Mouse (Mus musculus) right cerebral cortex, adult 18-20 months (tissue): Measurements from ENCODE around the gene Gm20388.

ENCODE experiments used
- DNase-seq: peaks from one replicate; pipeline ENCODE4 v3.0.0; 2022; ENCODE audit warnings: mixed read lengths

The Gm20388 gene

GRCm38 (mm10) chr8:121203612-121204376, 1293.2 kb downstream of the Gm20388 start:
- peak; percentile 69 for DNase-seq

GRCm38 (mm10) chr8:121207171-121207570, 1296.5 kb downstream of the Gm20388 start:
- no peak for DNase-seq

DNA sequence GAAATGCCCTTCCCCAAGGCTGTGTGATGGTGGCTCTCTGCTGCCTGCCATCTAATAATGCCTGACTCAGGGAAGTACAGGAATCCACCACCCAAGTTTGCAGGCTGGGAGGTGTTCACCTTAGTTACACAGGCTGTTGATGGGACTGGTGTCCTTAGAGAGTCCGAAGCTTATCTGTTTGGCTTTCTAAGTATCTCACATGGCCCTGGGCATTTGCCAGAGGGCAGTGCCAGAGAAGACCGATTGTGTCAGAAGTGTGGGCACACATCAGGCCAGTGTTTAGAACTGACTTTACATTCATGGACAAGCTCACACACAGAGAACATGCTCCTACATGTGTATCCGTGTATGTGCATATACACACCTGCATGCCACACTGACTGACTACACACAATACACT, 1300.0 kb downstream of the Gm20388 start:
- DNase-seq = no peak

DNA sequence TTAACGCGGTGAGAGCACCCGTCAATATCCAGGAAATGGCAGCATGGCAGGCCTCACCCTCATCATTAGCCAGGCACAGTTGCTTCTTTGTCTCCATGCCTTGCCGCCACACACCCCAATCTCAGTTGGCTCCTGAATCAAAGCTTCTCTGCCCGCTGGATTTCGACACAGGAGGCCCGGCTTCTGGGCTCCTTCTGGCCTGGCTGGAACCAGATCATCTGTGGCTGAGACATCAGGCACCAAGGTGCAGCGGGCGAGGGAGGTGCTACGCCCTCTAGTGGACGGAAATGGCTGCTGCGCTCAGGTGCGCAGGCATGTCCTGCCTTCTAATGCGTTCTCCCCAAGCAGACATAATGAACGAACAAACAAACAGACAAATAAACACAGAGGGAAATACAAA, 1302.6 kb downstream of the Gm20388 start:
- DNase-seq = no peak

GRCm38 (mm10) chr8:121213651-121214050, 1303.0 kb downstream of the Gm20388 start:
- no peak for DNase-seq

GRCm38 (mm10) chr8:121214975-121215374, 1304.3 kb downstream of the Gm20388 start:
- DNase-seq = no peak

DNA sequence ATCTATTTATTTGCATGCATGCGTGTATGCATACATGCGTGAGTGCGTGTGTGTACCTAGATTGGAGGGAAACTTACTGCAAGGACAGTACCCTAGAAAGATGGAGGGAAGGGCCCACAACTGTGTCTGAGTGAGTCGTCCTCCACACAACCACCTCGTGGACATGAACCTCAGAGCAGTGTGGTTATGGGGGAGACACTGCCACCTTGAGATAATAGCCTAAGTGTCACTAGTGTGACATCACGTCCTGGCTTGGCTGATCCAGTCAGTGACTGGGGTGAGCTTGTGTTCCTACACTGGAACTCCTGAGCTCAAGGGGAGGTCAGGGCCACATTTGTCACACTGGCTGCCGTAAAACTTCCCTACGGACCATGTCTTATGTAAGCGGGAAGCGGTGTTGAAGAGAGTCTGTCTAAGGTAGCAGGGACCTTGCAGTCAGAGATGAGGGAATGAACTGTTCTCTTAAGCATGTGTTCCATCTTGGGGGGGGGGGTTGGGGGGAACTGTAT, 1305.9 kb downstream of the Gm20388 start:
- DNase-seq = no peak

DNA sequence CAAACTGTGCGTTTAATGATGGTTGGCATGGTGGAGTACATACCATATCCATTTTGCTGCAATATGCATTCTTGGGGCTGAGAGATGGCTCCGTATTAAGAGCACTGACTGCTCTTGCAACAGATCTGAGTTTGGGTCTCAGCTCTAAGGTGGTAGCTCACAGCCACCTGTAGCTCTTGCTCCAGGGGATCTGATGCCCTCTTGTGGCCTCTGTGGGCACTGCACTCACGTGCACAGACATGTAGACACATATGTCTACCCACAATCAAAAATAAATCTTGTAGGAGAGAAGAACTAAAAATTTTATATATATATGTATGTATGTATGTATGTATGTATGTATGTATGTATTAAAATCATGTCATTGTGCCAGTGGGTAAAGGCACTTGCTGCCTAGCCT, 1307.8 kb downstream of the Gm20388 start:
- DNase-seq = no peak

DNA sequence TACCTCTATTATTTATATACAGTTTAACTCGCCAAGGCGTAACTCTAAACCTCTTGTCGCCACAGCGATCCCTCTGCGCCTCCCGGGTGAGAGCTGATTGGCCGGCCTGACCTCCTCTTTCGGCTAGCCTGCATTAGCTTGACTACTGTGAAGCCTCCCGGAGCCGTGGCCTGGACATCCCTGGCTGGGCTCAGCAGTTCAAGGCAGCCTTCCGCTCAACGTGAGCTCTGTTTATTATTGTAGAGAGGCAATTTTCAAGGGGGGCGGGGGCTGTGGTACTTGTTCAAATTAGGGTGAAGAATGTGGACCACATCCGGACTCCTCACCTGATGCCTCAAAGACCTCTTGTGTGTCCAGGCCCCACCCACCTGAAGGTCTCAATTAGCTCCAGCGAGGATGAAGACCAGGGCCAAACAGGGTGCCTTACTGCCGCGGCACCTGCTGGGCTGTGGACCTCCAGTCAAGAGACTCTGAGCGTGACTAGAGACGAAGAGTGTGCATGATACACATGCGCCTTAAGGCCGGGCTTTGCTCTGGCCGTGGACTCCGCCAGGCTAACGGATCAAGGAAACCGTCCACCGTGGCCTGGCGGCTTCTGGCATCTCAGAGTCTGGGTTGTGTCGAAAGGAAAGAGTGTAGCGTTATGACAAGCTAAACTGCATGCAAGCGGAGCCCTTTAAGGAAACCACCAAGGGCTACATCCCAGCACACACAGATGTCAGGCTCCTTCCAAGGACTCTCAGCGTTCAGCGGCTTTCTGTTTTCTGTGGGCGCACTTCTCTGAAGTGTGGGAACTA, 1309.7 kb downstream of the Gm20388 start:
- DNase-seq = no peak

DNA sequence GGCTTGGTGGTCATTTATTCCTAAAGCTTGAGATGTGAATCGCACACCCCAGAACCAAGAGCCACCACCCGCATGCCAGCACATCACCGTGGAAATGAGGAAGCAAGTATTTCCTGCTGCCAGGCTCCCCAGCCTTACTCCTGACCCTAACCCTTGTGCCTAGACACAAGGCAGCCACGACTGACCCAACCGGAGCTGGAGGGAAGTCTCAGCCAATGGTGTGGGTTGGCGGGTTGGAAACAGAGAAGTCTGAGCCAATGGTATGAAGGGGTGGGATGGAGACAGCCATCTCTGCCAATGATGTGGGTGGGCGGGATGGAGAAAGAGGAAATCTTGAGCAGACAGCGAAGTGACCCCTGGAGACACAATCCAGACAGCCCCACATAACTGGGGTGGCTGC, 1314.1 kb downstream of the Gm20388 start:
- DNase-seq = no peak

DNA sequence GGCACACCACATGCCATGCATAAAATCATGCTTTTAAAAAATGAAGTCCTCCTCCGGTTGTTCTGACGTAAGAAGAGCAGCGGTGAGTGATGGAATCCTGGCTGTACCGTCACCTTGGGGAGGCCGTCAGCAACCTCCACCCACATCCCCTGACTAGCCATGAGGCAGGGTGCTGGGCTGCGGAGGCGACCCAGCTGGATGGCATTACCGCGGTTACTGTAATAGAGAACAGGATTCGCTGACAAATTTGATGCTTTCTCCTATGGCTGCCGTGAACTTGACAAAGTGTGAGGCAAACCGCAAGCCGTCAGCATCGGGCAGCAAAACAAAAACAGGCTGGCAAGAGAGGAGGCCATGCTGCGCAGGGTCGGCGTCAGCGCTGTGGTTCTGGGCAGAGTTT, 1317.1 kb downstream of the Gm20388 start:
- DNase-seq = peak; percentile 56

DNA sequence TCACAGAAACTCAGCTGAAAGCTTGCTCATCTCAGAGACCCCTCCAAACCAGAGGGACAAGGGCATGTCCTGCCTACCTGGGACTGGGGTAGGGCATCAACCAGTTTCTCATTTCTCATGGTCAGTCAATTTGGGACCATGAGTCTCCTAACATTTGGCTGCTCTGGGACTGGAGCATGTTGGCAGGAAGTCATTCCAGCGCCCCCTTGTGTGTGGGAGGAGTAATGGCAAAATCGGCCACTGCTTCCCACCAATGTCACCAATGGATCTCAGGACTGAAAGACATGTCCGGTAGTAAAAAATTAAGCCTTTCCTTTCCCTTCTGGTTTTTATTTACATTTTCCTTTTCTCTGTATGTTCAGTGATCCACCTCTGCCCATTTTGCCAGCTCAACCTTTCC, 1318.3 kb downstream of the Gm20388 start:
- no peak for DNase-seq

DNA sequence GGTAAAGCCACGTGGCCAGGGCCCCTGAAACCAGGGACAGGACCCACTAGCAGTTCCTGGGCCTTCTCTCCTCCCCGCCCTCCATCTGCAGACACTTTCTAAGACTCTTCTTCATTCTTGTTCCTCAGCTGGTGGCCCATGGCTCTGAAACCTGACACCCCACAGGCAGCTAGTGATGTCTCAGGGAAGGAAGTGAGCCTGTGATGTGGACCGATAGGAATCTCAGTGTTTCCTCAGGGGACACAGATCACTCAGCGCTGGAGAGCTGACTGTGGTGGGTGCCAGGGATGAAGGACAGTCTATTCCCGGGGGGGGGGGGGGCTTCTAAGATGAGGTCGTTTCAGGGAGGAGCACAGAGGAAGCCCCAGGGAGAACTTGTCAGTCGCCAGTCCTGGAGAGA, 1318.9 kb downstream of the Gm20388 start:
- DNase-seq = no peak

DNA sequence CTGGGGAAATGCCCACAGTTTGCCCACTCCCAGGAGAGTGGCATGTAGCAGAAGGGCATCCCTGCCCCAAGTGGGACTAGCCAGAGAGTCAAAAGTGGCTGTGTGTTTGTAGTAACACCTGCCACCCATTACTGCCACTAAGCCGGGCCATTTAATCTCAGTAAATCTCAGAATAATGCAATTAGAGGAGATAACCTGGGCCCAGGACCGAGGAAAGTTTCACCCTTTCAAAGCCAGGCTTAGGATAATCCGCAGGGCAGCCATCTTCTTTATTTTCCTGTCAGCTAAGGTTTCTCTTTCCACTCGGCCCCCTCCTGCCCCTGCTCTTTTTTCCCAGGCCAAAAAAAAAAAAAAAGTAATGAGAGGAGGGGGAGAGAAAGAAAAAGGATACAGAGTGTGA, 1322.6 kb downstream of the Gm20388 start:
- no peak for DNase-seq

GRCm38 (mm10) chr8:121234915-121235314, 1324.3 kb downstream of the Gm20388 start:
- no peak for DNase-seq

DNA sequence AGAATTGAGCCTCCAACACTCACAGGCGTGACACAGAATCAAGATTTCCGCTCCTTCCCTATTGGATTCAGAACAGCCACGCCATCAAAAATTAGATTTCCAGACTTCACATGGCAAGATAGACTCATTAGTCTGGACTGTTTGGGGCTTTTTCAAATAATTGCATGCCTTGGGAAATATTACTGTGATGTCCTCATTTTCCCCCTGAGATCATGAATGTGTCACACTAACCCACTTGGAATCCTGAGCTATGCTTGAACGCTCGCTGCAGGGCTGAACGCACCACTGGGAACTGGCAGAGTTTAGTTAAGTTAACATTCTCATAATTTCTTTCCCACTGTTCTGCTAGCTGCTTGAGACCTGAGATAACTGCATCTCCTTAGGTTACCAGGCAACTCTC, 1329.0 kb downstream of the Gm20388 start:
- no peak for DNase-seq

DNA sequence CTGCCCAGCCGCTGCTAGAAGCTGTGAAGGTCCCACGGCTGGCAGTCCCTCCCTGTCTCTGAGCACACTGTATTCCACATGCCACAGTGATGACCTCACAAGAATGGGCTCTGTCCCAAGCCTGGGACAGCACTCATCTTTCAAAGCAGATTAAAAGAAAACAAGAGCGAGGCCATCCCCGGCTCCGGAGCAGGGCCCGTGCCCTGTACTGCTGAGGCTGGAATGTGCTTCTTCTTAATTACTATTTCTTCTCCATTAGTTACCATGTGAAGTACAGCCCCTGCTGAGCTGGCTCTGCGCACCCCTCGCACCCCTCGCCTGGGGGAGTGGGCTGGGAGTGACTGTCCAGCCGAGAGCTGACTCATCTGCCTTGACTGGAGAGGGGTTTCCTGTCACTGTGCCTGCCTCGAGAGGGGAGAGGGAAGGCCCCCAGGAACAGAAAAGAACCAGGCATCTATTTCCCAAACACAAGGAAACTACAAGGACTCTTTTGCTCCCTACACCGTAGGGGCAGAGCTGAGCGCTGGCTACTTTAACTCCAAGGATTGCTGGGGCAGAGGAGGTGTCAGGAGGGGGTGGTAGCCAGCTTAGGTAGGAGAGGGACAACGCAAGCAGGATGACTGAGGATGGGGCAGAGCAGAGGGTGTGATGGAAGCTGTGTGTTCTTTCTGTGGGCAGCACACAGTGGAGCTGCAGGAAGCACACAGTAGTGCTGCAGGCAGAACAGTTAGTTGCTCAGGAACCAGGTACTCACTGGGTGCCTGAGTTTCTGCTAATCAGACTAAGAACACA, 1331.3 kb downstream of the Gm20388 start:
- no peak for DNase-seq

GRCm38 (mm10) chr8:121242671-121243070, 1332.0 kb downstream of the Gm20388 start:
- DNase-seq = no peak

- DNase-seq = no peak
Measured at GRCm38 (mm10) chr8:121248823-121249222, 1338.2 kb downstream of the Gm20388 start.

DNA sequence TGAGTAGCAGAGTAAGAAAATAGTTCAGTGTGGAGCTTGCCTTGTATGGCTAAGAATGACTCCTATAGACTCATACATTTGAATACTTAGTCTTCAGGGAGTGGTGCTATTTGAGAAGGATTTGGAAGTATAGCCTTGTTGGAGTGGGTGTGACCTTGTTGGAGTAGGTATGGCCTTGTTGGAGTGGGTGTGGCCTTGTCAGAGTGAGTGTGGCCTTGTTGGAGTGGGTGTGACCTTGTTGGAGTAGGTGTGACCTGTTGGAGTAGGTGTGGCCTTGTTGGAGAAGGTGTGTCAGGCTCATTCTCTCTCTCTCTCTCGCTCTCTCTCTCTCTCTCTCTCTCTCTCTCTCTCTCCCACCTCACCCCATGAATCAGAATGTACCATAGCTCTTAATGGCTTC, 1338.8 kb downstream of the Gm20388 start:
- DNase-seq = no peak

- no peak for DNase-seq
Measured at GRCm38 (mm10) chr8:121251089-121251488, 1340.4 kb downstream of the Gm20388 start.

DNA sequence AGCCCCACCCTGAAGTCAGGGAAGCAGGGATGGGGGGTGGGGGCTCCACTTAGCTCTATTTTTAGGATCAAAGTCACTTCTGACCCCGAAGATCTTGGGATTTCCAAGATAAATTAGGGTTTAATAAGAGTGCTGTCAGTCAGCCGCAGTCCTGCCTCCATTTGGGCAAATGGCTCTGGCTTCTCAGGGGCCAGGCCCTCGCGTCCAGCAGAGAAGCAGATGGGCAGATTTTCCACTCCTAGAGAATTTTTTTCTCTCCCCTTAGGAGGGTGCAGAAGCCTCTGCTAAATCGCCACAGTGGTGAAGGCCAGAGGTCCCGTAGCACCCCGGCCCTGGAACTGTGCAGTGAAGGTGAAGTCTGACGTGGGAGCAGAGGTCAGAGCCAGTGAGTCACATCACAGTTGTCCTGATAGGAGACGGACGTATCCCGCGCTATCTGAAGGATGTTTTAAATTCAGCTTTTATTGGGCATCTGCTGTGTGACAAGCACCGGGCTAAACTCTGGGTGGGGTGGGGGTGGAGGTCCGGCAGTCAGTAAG, 1345.2 kb downstream of the Gm20388 start:
- no peak for DNase-seq
